Mouse (Mus musculus): ENCODE measurements around the gene Csrnp1.

- TF ChIP-seq POLR2A (IDR thresholded peaks at IDR 0.05; ENCODE audit: low read depth, low read length): no peak
- no peak for TF ChIP-seq CTCF (IDR thresholded peaks at IDR 0.05; ENCODE audit: extremely low read depth, insufficient read depth, insufficient read length, insufficient replicate concordance)
Measured at GRCm38 (mm10) chr9:119939646-119940045, 44.8 kb downstream of the Csrnp1 start.
